Mouse (Mus musculus) megakaryocyte, adult 5-6 weeks (primary cell): Measurements from ENCODE around the gene Nbas. TPM values are rescaled to one million over a fixed set of nuclear protein-coding genes. Genes with fewer than 3 reads are reported as not detected.

ENCODE experiments used
- ATAC-seq: 2 replicates; pipeline ENCODE4 v1.8.0; 2016; ENCODE audit warnings: mild to moderate bottlenecking, inconsistent platforms; ENCODE audit not compliant: poor library complexity, severe bottlenecking
- total RNA-seq, 2 experiments: library from RNA; stranded (forward) in 1 of 2; stranded (reverse) in 1 of 2; fragments of 153-499, 151-499 nt in 1 of 2; fragments of 221-1000, 200-1000 nt in 1 of 2; gene quantifications; 2 replicates each; pipeline versions ENCODE4 v1.2.3 to v1.2.4; 2015 to 2017

Gene Nbas
- 7.3 and 9.6 TPM in 2 replicates for total RNA-seq (2015)
- total RNA-seq (2017): 9.0 and 9.4 TPM in 2 replicates

DNA sequence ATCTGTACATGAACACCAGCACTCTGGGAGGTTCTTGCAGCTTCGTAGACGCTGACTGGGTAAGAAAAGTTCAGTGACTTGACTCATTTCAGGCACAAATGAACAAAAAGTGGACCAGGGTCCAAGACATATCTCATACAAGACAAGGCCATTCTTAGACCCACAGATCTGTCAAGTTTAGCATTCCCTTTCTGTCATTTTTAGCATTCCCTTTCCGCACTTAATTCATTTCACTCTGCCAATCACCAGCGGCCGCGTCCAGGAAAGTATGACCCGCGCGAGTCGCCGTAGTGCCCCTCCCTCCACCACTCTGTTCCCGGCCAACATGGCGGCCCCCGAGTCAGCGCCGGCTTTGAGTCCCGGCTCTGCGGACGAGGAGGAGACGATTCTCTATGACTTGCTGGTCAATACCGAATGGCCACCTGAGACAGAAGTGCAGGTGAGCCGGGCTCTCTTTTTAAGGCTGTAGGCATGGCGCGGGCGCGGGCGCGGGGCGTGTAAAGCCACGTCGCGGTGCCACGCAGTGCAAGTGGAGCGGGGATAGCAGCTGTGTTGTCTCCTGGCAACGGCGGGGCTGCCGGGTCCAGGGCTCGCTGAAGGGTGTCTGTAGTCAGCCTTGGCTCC lies at the start of gene Nbas:
Gene Nbas, plus strand, starts transcription at position 308 of the 624 bp plus-strand sequence.
- peak; percentile 96 for ATAC-seq

DNA sequence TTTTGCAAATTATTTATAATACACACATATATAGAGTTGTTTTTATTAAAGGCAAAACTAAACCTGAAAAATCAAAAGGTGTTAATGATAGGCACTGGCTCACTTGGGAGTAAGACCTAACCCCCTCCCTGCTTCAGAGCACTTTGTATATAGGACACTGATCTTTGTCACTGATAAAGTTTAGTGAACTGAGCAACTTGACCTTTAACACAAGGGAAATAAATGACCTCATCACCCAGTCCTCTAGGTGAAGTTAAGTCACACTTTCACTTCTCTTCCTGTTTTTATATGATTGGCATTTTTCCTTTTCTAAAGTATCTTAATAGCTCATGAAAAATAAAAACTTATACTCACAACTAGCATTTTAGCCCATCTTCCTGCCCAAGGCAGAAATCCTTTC lies 26.5 kb upstream of the Nbas start:
- ATAC-seq: no peak

DNA sequence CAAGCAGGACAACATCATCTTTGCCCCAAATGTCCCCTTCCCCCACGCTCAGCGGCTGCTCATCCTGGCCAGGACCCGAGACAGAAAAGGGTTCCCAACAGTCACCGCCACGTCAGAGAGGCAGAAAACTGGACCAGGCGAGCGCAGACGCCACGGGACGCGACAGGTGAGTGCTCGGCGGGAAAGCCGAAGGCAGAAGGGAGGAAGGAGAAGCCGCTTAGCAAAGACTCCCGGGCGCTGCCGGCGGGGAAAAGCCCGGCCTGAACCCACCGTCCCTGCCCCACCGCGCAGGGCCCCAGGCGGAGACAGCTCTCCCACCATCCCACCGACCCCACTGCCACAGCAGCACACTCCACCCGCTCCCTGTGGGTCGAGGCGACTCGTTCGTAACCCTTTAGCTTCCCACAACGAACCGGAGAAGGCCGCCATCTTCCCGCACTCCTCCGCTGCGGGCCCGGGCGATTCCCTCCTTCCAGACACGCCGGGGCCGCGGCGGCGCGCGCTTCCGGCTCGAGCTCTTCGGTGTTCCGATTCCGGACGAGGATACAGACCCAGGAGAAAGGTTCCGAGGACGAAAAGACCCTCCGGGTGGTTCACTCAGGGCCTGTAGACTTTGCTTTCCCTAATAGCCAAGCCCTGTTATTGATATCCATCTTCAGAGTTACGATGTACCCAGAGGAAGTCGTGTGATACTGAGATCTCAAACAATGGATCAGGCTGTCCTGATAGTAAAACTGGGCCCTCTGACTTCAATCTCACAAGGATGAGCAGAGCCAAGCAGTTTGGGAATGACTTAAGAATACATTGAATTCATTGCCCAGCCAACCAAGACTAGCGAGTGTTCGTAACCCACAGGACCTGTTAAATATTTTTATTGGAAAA lies 20.0 kb upstream of the Nbas start, which contains the start of gene Ddx1:
Gene Ddx1, minus strand, starts transcription at position 523 of the 882 bp plus-strand sequence.
- peak; percentile 94 for ATAC-seq

DNA sequence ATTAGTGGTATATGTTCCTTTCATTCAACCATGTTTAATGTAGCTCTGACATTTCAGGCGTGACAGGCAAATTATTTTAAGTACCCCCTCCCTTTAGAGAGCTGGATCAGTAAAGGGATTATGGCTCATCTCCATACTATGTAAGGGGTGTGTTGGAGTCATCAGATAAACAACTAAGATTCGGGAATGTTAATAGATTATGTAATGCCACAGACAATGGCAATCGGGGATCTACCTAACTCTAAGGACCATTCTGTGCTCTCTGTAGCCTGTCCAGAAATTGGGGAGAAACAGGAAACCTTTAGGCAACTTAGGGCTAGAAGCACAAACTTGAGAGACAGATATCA lies 19.4 kb upstream of the Nbas start:
- no peak for ATAC-seq

DNA sequence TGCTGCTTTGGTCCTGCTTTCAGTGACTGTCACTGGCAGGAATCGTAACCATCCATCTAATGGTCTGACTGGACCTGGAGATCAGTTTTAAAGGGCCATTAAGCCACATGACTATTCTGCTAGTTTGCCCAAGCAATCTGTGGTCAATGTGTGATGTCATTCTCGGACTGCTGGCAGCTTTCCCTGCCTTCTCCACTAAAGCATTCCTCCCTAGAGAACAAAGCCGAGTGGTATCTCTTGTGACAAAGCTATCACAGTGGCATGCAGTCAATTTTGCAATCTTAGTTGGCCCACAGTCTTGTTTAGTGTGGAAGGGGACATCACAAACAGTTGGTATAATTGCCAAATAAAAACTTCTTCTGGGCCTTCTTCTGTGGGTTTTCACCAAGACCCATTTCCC lies 13.9 kb upstream of the Nbas start:
- no peak for ATAC-seq

DNA sequence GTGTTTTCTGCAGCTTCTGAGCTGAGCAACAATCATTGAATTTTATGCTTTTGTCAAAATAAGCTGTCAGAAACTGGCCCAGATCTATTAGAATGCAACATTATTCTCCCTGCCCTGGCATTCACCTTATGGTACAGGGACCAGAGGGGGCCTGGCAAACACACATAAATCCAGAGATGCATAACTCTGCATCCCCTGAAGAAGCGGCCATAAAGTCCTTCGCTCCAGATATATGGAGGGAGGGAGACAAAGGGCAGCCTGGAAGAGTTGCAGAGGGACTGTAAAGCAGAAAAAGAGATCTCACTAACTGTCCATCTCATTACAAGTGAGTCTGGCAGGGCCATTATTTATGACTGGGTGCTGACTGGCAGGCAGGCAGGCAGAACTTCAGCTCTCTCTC lies 13.2 kb upstream of the Nbas start:
- no peak for ATAC-seq

DNA sequence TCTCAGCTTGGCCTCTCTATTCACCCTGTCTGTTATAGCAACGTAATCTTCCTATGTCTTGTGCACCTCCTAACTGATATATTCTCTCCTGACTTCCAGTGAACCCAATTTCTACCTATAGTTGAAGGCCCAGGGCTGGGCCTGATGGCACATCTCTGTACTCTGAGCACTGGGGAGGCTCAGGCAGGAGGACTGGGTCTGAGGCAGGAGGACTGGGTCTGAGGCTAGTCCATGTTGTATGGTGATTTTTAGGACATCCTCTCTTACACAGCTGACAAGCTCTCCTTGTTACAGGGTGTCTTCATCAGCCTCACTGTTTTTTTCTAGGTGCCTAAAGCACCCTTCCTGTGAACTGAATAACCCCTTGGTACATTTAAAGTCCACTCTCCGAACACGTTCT lies 521 bp upstream of the Nbas start:
- no peak for ATAC-seq

DNA sequence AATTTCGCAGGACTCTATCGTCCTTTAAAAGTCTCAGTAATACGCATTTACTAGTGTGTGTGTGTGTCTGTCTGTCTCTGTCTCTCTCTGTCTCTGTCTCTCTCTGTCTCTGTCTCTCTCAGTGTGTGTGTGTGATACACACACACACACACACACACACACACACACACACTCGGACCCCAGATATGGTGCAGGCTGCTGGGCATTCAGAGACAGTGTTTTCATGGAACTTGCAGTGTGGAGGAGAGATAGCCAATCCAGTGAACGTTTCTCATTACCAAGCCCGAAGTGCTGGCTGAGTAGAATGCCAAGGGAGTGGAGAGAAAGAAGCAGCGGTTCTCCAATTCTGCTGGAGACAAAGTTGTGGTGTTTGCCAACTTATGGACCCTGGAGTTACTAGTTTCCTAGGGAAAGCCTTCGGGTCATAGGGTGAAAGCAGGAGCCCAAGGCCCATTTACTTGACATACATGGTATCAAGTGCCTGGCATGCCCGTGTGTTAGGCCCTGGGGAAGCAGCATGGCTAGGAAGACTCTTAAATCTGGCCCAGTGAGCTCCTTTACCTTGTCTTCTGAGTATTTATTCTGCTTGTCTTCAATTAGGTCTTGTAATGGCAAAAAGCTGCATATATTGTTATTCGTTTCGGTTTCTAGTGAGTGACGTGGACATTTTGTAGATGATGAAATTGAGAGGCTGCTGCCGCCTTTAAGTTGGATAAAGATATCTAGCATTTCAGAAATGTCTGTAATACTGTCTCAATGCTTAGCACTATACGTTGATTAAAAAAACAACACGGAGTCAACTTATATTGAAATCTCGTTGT lies 847 bp downstream of the Nbas start:
- peak; percentile 22; the same call in 1 of the 2 replicates for ATAC-seq

DNA sequence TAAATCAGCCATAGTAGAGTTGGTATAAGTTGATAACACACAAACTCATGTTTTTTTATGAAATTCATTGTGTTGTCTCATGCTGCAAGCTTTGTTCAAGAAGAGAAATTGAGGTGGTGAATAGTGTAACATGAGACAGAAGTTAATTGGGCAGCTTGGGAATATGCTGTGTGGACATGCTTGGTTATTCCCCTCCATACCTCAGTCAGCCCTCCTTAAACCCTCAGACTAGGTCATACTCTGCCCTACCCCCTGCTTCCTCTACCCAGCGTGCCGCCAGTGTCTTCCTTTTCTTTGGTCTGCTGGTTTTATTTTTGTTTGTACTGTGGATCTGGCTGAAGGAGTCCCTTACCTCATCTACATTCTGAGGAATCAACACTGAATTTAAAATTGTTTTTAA lies 22.5 kb downstream of the Nbas start:
- ATAC-seq: no peak

DNA sequence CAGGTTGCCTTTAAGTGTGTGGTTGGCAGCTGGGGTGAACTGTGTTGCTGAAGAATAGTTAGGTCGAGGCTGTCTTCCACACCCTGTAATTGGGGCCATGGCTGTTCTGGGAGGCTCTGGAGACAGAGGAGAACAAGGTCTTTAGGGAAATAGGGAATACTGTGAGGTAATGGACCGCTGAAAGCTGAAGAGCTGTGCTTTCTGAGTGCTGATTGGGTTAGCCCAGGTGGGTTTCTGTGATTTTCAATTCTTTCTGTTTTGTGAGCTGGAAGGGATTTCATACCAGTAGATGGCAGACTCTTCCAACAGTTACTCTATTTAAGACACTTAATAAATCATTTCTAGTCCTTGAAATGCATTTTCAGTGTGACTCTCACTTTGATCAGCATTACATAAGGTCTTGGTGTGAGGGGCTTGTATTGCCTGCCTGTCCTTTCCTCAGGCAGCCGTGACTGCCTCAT lies 24.5 kb downstream of the Nbas start:
- ATAC-seq: no peak

DNA sequence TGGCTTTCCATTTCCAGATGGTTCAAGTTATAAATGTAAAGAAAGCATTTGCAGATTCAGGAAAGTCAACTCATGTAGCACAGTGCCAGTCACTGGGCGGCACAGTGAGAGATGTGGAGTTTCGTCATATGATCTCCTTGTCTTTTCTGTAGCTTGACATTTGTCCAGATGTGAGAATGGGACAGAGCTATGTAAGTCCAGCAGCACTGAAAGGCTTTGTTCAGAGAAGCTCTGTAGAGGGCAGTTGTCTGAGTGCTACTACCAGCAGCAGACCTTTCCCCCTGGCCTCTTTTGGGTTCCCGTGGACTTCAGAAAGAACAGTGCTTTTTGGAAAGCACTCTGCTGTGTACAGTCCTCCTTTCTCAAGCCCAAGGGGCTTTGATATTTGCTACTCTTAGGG lies 34.1 kb downstream of the Nbas start:
- no peak for ATAC-seq

DNA sequence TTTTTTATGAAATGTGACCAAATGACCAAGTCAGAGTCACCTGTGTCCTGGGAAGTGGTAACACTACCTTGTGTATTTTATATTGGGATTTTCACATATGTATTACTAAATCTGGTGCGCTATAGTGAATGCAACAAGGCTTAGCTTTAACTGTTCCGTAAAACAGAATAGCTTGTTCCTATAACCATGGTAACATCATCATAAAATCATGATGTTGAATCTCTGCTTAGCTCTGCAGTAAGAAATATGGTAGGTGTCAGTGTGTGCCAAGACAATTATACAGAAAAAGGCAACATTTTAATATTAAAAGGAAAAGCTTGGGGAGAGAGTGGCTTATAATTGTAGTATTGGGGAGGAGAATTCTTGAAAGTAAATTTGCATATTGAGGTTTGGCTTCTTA lies 45.0 kb downstream of the Nbas start:
- ATAC-seq: no peak

DNA sequence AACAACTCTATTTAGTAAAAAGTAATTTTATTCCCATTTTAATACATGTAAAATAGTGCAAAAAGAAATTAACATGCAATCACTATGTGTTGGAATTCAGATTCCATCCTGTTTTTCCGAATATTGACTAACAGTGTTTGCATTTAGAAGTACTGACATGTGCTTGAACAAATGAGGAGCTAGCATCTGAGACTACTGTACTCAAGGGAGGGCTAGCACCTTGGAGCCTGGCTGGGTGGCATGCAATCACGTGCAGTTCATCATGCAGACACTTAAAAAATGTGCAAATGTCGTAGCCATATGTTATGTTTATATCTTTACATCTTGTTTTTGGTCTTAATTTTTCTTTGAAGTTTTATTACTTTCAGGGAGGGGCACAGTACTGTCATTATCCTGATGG lies 45.5 kb downstream of the Nbas start:
- no peak for ATAC-seq

DNA sequence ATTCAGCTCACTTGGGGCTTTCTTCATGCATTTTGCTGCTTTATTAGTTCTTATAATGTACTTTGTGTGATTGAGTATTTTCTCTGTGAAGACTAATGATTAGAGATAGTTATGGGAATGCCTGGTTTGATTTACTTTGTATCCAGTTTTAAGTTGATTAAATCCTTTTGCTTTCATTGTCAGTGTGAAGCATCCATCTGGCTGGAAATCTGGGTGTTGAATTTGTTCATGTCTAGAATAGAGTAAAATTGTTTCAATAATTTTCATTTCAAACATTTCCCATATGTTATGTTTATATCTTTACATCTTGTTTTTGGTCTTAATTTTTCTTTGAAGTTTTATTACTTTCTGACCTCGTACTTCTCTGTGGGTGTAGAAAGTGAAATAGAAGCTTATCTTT lies 46.1 kb downstream of the Nbas start:
- no peak for ATAC-seq

DNA sequence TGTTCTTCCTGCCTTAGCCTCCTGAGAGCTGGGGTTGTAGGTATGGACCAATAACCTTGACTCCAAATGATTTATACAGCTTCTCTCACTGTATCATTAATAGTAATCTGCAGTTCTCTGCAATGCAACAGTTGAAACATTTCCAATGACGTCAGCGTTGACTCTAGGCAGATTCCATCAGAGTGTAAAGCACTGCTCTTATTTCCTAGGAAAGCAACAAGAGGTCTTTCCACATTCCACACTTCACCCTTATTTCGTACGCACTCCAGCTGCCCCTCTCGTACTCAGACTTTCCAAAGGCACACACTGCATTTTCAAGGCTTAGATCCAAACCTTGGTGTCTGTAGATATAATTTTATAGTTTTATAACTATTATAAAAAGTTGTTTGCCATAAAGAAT lies 73.6 kb downstream of the Nbas start:
- ATAC-seq: no peak

DNA sequence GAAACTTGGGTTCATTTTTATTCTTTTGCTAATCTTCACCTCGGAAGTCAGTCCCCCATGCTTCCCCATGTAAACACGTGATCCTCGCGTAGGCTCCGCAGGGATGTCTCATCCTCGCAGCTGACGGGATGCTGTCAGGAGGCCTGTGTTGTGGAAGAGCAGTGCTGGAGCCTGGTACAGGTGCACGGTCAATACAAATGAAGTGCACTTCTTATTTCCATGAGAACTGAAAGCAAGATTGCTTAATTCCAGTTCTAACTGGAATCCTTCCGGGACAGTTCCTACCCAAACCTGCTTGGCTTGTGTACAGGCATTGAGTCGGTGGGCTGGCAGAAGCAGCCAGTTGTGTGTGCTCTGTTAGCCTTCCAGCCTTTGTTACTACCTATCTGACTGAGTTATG lies 87.3 kb downstream of the Nbas start:
- ATAC-seq: no peak

DNA sequence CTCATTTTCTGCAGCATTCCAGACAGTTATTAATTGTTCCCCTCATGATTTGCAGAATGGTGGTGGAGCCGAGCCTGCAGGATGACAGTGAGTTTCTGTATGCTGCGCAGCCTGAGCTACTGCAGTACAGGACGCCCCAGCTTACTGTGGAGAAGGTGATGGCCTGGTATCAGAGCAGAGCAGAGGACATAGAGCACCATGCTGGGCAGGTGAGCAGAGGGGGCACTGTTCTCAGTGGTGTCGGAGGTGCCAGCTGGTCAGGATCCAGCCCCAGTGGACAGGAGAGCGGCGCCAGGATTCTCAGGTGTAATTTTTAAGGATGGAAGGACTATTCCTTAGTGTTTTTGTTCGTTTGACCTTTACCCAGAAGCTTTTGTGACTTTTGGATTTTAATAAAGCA lies 87.8 kb downstream of the Nbas start:
- ATAC-seq: no peak

DNA sequence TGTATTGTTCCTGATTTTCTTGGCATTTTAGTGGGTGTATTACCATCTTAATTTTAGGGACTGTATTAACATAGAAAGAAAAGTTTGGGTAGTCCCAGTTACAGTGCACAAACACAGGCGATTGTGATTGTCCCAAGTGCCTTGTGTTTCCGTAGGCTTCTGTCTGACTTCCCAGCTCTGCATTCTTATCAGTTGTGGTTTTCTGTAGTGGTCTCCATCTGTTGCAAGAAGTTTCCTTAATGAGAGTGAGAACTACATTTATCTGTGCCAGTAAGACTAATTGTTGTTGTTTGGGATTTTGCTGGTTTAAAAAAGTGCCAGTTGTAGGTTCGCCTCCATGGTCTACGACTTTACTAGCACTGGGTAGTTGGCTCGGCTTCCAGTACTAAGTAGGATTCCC lies 88.3 kb downstream of the Nbas start:
- ATAC-seq: no peak

DNA sequence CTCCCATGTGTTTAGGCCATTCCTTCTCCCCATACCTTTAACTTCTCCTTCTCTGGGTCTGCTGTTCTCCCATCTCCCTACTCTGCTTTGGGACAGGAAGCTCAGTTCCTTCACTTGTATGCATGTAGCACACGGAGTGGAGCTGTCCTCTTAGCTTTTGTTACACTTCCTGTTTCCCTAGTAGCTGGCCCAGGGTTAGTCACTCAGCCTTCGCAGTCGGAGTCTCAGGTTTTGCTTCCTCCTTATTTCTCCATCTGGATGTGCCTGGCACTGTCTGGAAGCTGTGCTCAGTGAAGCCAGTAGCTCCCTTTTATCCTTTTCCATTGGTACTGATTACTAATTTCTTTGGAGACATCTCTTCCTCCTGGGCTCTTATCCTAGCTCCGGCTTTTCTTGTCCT lies 89.9 kb downstream of the Nbas start:
- ATAC-seq: peak; percentile 89

DNA sequence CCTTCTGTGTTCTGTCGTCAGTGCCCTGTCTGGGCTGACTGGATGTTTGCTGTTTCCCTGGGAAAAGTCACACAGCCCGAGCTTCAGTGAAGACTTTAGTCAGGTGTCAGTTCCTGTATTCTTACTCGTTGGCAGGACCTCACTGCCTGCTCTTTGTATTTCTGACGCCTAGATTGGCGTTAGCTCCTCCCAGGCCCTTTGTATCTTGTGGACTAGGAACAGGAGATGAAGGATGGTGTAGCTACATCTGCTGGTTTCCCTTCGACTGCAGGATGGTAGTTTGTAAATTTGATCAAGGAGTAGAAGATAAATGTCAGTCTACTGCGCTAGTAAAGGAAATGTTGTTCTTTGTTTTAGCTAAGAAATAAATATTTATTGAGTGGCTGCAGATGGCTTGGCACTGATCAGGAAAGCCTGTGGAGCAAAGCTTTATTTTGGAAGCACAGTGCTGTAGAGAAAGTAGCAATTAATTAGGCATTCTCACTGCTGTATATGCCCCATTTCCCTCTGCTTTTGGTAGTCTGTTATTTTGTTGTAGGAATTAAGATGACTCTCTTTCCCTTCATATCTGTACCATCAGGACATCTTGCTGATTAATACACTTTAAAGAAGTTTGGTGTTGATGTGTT lies 91.4 kb downstream of the Nbas start:
- ATAC-seq: no peak

DNA sequence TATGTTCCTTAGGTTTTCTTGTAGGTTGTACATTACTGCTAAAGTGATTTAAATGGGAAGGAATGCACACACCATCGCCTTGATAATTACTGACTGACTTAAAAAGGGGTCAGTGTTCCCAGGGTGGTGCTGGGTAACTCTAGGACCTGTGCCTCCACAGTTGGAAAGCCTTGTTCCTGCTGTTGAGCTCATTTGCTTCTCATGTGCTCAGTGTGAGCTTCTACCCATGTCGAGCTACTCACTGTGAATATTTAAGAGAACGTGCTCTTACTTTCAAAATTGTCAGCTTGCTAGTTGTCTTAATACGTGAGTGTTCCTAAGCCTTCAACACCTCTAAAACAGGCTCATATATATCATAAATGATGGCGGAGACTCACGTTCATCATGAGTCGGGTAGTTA lies 112.6 kb downstream of the Nbas start:
- no peak for ATAC-seq
